Mouse (Mus musculus) G1E-ER4 (cell line): ENCODE results near the gene Mob1a. TPM values are rescaled to one million over a fixed set of nuclear protein-coding genes. Genes with fewer than 3 reads are reported as not detected.
A peak's percentile ranks its signal among the peaks of the same experiment; 100 is the strongest.

ENCODE experiments used
- GATA1 ChIP-seq: IDR thresholded peaks from one replicate; pipeline ENCODE4 v1.8.0; 2012; ENCODE audit warnings: low read length, inconsistent platforms
- polyA plus RNA-seq: library from polyadenylated mRNA; stranded (reverse); fragments of >175 nt; gene quantifications from 2 replicates; pipeline ENCODE4 v1.2.3, GENCODE M21; 2012

Mob1a gene
- polyA plus RNA-seq, 1 experiment = 167 TPM

- no peak for TF ChIP-seq GATA1
These were observed 3.0 kb upstream of the Mob1a start for GRCm38 (mm10) chr6:83322794-83323193.

DNA sequence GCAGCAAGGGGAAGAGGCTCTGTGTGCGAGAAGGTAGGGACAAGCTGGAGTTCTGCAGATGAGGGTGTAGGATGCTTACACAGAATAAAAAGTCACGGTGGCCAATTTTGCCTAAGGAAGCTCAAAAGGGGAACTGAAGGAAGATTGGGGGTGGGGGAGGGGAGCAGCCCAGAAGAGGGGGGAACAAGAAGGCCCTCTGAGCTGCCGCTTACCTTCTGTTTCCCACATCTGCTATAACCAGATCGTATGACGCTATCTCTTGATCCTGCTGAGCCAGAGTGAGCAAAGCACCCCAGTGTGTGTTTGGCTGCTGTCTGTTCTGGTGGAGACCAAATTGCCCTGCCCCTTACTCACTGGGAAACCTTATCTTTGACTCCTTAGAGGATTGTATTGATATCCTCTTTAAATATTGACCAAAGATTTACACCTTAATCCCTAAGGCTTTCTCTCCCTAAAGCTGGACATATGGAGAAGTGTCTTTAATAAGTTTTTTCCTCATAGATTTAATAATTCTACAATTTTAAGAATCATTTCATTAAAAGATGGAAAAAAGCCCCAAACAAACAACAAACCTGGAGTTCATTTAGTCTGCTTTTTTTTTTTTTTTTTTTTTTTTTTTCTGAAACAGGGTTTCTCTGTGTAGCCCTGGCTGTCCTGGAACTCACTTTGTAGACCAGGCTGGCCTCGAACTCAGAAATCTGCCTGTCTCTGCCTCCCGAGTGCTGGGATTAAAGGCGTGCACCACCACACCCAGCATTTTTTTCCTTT is 2.0 kb upstream of the Mob1a start:
- TF ChIP-seq GATA1 = peak; percentile 48

GRCm38 (mm10) chr6:83326394-83326736 is 549 bp downstream of the Mob1a start:
- TF ChIP-seq GATA1 = no peak

- TF ChIP-seq GATA1 = no peak
These were observed 945 bp downstream of the Mob1a start for GRCm38 (mm10) chr6:83326761-83327160.

- no peak for TF ChIP-seq GATA1
These were observed 1.9 kb downstream of the Mob1a start for GRCm38 (mm10) chr6:83327591-83328190.

GRCm38 (mm10) chr6:83341387-83341786 is 15.6 kb downstream of the Mob1a start:
- TF ChIP-seq GATA1 = no peak

GRCm38 (mm10) chr6:83342957-83343356 is 17.1 kb downstream of the Mob1a start:
- TF ChIP-seq GATA1 = no peak

- no peak for TF ChIP-seq GATA1
These were observed 22.1 kb downstream of the Mob1a start for GRCm38 (mm10) chr6:83347916-83348315.

- no peak for TF ChIP-seq GATA1
These were observed 23.1 kb downstream of the Mob1a start, which contains the start of gene Bola3 for GRCm38 (mm10) chr6:83348873-83349272. Gene Bola3 (plus strand): TSS chr6:83349147.

GRCm38 (mm10) chr6:83349274-83349958 is 23.6 kb downstream of the Mob1a start:
- TF ChIP-seq GATA1 = no peak

- no peak for TF ChIP-seq GATA1
These were observed 24.4 kb downstream of the Mob1a start for GRCm38 (mm10) chr6:83350172-83350571.

DNA sequence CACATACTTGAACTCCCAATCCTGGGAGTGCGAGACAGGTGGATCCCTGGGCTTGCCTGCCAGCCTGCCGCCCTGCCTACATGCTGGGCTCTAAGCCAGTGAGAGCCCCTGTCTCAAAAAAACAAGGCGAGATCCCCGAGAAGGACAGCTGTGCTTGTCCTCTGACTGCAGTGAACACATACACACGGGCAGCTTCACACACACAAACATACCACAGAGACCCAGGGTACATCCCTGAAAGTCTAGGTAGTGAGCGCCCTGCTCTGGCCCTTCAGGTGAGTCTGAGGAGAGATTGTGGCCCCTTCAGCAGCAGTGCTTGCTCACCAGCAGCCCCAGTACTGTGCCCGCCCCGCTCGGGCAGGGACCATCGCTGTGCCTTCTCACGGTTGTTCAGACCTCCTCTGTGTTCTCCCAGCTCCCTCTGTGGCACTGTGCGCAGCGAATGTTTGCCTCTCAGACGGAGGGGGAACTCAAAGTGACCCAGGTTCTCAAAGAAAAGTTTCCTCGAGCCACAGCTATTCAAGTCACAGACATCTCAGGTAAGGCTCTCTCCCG is 25.1 kb downstream of the Mob1a start:
- TF ChIP-seq GATA1 = no peak

GRCm38 (mm10) chr6:83351490-83352160 is 25.8 kb downstream of the Mob1a start:
- TF ChIP-seq GATA1 = peak; percentile 64

DNA sequence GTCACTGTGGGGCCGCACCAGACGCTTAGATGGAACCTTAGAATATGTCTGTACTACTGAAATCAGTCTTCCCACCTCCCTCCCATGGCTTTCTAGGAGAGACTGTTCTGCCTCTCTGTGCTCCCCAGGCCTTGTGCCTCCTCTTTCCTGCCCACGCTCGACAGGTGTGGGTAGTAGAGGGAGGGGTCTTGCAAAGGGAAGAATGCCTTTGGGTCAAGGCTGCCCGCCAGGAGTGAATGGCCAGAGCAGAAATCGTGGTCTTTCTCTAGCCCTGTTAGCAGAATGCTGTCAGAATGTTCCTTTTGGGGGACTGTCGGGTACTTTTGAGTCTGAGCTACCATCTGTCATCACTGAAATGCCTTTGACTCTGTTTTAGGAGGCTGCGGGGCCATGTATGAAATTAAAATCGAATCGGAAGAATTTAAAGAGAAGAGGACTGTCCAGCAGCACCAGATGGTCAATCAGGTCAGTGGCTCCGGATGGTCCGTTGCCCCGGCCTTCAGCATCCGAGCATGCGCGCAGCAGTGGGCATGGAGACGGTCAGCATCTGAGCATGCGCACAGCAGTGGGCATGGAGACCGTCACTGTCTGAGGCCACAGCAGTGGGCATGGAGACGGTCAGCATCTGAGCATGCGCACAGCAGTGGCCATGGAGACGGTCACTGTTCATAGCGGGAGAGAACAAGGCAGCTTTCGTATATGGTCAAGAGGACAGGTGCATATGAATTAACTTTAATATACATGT is 27.0 kb downstream of the Mob1a start:
- TF ChIP-seq GATA1 = no peak
